38 mouse cellular contexts compared by ENCODE assay signal in genomic region chr4:34911401-34911800, GRCm38 (mm10). TPM values are rescaled to one million over a fixed set of nuclear protein-coding genes. Genes with fewer than 3 reads are reported as not detected.
"Had no signal": no experiment of that assay in that cellular context is flagged by ENCODE, and none has a peak within 500 bp of the region (broad histone marks: within the 10 kb centered on the region; RNA-seq: fewer than 3 reads in every experiment).

No protein-coding gene starts in this region.

- H3K4me1 ChIP-seq: hindbrain, embryonic 13.5 days; hindbrain, embryonic 15.5 days; limb, embryonic 15.5 days; liver, embryonic 12.5 days had no signal

- ATAC-seq: hindbrain, postnatal 0 days; intestine, embryonic 16.5 days; liver, embryonic 12.5 days had no signal

- H3K36me3 ChIP-seq: heart, embryonic 13.5 days; heart, embryonic 15.5 days; hindbrain, embryonic 13.5 days; hindbrain, embryonic 15.5 days; limb, embryonic 13.5 days; limb, embryonic 15.5 days; liver, embryonic 12.5 days had no signal

- H3K4me3 ChIP-seq: gastrocnemius, adult 2 months; heart, adult 2 months; heart, embryonic 13.5 days; heart, embryonic 15.5 days; hindbrain, embryonic 13.5 days; hindbrain, embryonic 15.5 days; layer of hippocampus, adult 2 months; limb, embryonic 13.5 days; limb, embryonic 15.5 days; liver, embryonic 12.5 days had no signal

- H3K9me3 ChIP-seq: heart, embryonic 13.5 days; heart, embryonic 15.5 days; hindbrain, embryonic 13.5 days; hindbrain, embryonic 15.5 days; limb, embryonic 13.5 days; limb, embryonic 15.5 days; liver, embryonic 12.5 days had no signal

- H3K27ac ChIP-seq: gastrocnemius, adult 2 months; heart, adult 2 months; heart, embryonic 13.5 days; heart, embryonic 15.5 days; hindbrain, embryonic 13.5 days; hindbrain, embryonic 15.5 days; hindbrain, postnatal 0 days; layer of hippocampus, adult 2 months; limb, embryonic 13.5 days; limb, embryonic 15.5 days; liver, embryonic 12.5 days; liver, embryonic 14.5 days had no signal

- H3K27me3 ChIP-seq: heart, embryonic 13.5 days; heart, embryonic 15.5 days; hindbrain, embryonic 13.5 days; hindbrain, embryonic 15.5 days; limb, embryonic 13.5 days; limb, embryonic 15.5 days had no signal

- H3K9ac ChIP-seq: heart, embryonic 13.5 days; heart, embryonic 15.5 days; hindbrain, embryonic 13.5 days; hindbrain, embryonic 15.5 days; limb, embryonic 13.5 days; limb, embryonic 15.5 days; liver, embryonic 12.5 days; liver, embryonic 14.5 days had no signal

- DNase-seq: gastrocnemius, adult 2 months; gastrocnemius, postnatal 10 days; gastrocnemius, postnatal 25 days; heart, adult 11 months; heart, adult 2 months; heart, postnatal 14 days; heart, postnatal 36 days; kidney, adult 11 months; kidney, adult 2 months; kidney, postnatal 10 days; kidney, postnatal 25 days; kidney, postnatal 4 days; left cerebral cortex, postnatal 4 days had no signal

- H3K4me2 ChIP-seq: heart, embryonic 11.5 days; heart, embryonic 13.5 days; heart, embryonic 15.5 days; hindbrain, embryonic 13.5 days; hindbrain, embryonic 15.5 days; limb, embryonic 13.5 days; limb, embryonic 15.5 days; liver, embryonic 12.5 days had no signal

RNA-seq across cellular contexts. Expression of gene Cga, which starts 17.8 kb away (rescaled TPM):
- total RNA-seq: gastrocnemius, adult 2 months; gastrocnemius, postnatal 10 days; gastrocnemius, postnatal 25 days; heart, adult 2 months; heart, postnatal 14 days; heart, postnatal 36 days; hematopoietic stem cell, adult 5-6 weeks; hindbrain, postnatal 0 days; layer of hippocampus, adult 2 months; layer of hippocampus, postnatal 10 days; layer of hippocampus, postnatal 25 days; left cerebral cortex, postnatal 10 days; left cerebral cortex, postnatal 25 days; left cerebral cortex, postnatal 4 days had no signal
- polyA plus RNA-seq: gonadal fat pad, adult 2 months; heart, adult 2 months; heart, embryonic 11.5 days; heart, embryonic 13.5 days; heart, embryonic 15.5 days; heart, postnatal 0 days; hindbrain, embryonic 11.5 days; hindbrain, embryonic 13.5 days; hindbrain, embryonic 15.5 days; hindbrain, postnatal 0 days; intestine, embryonic 14.5 days; intestine, embryonic 16.5 days; kidney, adult 2 months; kidney, embryonic 14.5 days; kidney, embryonic 16.5 days; limb, embryonic 11.5 days; limb, embryonic 13.5 days; limb, embryonic 15.5 days; liver, embryonic 12.5 days; liver, embryonic 14.5 days; liver, embryonic 16.5 days had no signal
